Mouse (Mus musculus): ENCODE measurements at regions not wholly inside any gene's neighbourhood (a gene's known extent, or its start where the extent isn't known, plus 50 kb on each side); places are given as distances from the start of the nearest gene placed in this dataset.

- no peak for DNase-seq (ENCODE audit: low spot score)
Observed at GRCm38 (mm10) chr10:91734691-91735090, 553.6 kb upstream of the Tmpo start.

- DNase-seq (ENCODE audit: low spot score): no peak
Observed at GRCm38 (mm10) chr10:91732007-91732589, 551.0 kb upstream of the Tmpo start.

- no peak for DNase-seq (ENCODE audit: low spot score)
Observed at GRCm38 (mm10) chr10:91730062-91730461, 548.9 kb upstream of the Tmpo start.

GRCm38 (mm10) chr10:91719561-91720371 is 538.7 kb upstream of the Tmpo start:
- DNase-seq (ENCODE audit: low spot score): no peak

GRCm38 (mm10) chr10:91716604-91717003 is 535.5 kb upstream of the Tmpo start:
- DNase-seq (ENCODE audit: low spot score): no peak

- DNase-seq (ENCODE audit: low spot score): no peak
Observed at GRCm38 (mm10) chr10:91714648-91715047, 533.5 kb upstream of the Tmpo start.

- DNase-seq (ENCODE audit: low spot score): no peak
Observed at GRCm38 (mm10) chr10:91713529-91713928, 532.4 kb upstream of the Tmpo start.

GRCm38 (mm10) chr10:91706816-91707215 is 525.7 kb upstream of the Tmpo start:
- DNase-seq (ENCODE audit: low spot score): no peak

GRCm38 (mm10) chr10:91704751-91705150 is 523.6 kb upstream of the Tmpo start:
- DNase-seq (ENCODE audit: low spot score): no peak

- DNase-seq (ENCODE audit: low spot score): no peak
Observed at GRCm38 (mm10) chr10:91701822-91702221, 520.7 kb upstream of the Tmpo start.

- peak; percentile 26 for DNase-seq (ENCODE audit: low spot score)
Observed at GRCm38 (mm10) chr10:91686082-91686618, 505.0 kb upstream of the Tmpo start.

- DNase-seq (ENCODE audit: low spot score): peak; percentile 33
Observed at GRCm38 (mm10) chr10:91685164-91686027, 504.3 kb upstream of the Tmpo start.

- no peak for DNase-seq (ENCODE audit: low spot score)
Observed at GRCm38 (mm10) chr10:91679641-91680040, 498.5 kb upstream of the Tmpo start.

- no peak for DNase-seq (ENCODE audit: low spot score)
Observed at GRCm38 (mm10) chr10:91637911-91638310, 456.8 kb upstream of the Tmpo start.

GRCm38 (mm10) chr10:91628672-91629071 is 447.6 kb upstream of the Tmpo start:
- no peak for DNase-seq (ENCODE audit: low spot score)

- DNase-seq (ENCODE audit: low spot score): no peak
Observed at GRCm38 (mm10) chr10:91622281-91622680, 441.2 kb upstream of the Tmpo start.

GRCm38 (mm10) chr10:91613794-91614479 is 432.8 kb upstream of the Tmpo start:
- no peak for DNase-seq (ENCODE audit: low spot score)

- DNase-seq (ENCODE audit: low spot score): no peak
Observed at GRCm38 (mm10) chr10:91612052-91612451, 430.9 kb upstream of the Tmpo start.

- no peak for DNase-seq (ENCODE audit: low spot score)
Observed at GRCm38 (mm10) chr10:91594891-91595290, 413.8 kb upstream of the Tmpo start.

GRCm38 (mm10) chr10:91593378-91593777 is 412.3 kb upstream of the Tmpo start:
- DNase-seq (ENCODE audit: low spot score): no peak

GRCm38 (mm10) chr10:91591845-91592244 is 410.7 kb upstream of the Tmpo start:
- no peak for DNase-seq (ENCODE audit: low spot score)

- no peak for DNase-seq (ENCODE audit: low spot score)
Observed at GRCm38 (mm10) chr10:91591398-91591811, 410.3 kb upstream of the Tmpo start.
